Mouse (Mus musculus) ovary, adult 18-20 months (tissue): ENCODE measurements around the gene Stox2.
A peak's percentile ranks its signal among the peaks of the same experiment; 100 is the strongest.

ENCODE experiments used
- DNase-seq: peaks from one replicate; pipeline ENCODE4 v3.0.0; 2022; ENCODE audit warnings: low spot score, mixed read lengths

Gene Stox2

GRCm38 (mm10) chr8:47409061-47409460 is 37.1 kb downstream of the Stox2 start:
- DNase-seq, result no peak

- no peak for DNase-seq
These were observed 41.3 kb downstream of the Stox2 start for GRCm38 (mm10) chr8:47404852-47405251.

GRCm38 (mm10) chr8:47392927-47393326 is 53.2 kb downstream of the Stox2 start:
- DNase-seq, result no peak

GRCm38 (mm10) chr8:47392290-47392689 is 53.9 kb downstream of the Stox2 start:
- DNase-seq, result no peak

DNA sequence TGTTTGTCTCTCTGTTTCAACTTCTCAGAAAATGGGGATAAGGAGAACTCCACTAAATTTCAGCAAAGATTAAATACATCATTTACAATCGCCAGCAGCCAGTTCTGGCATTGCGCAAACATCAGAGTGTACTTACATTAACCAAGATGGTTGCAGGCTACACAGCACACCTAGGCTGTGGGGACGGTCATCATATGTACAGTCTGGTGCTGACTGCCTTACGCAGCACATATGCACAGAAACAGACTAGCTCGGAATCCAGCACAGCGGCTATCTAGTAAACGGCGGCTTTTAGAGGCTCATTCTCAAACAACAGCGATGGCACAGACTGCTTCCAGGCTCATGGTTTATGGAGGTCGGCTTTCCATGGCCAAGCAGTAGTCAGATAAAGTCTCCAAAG is 54.3 kb downstream of the Stox2 start:
- DNase-seq, result no peak

- DNase-seq, result no peak
These were observed 56.7 kb downstream of the Stox2 start for GRCm38 (mm10) chr8:47389430-47389829.

GRCm38 (mm10) chr8:47388171-47388570 is 58.0 kb downstream of the Stox2 start:
- DNase-seq, result no peak

DNA sequence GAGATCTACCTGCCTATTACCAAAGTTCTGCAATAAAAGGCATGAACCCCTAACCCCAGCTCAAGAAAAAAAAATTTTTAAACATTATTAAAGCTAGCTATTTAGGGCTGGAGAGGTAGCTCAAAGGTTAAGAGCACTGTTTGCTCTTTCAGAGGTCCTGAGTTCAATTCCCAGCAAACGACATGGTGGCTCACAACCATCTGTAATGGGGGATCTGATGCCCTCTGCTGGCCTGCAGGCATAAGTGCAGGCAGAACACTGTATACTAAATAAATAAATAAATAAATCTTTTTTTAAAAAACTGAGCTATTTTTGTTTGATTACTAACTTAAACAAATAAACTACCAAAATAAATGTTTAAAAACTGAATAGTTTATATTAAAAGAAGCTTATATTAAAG is 60.4 kb downstream of the Stox2 start:
- no peak for DNase-seq

DNA sequence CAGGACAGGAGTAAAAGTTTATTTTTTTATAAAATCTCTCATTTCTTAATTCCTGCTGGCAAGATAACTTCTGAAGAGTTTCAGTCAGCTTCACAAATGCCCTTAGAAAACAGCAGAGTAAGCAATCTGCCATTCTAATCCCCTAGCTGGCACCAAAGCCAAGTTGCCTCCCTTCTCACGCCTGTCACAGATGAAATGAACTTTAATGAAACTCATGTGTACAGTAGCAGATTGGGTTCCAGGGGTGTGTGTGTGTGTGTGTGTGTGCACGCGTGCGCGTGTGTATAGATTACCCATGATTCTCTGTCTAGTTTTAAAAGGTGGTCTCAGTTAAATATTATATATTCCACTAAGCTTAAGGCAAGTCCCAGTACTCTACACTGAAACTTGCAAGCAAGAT is 62.0 kb downstream of the Stox2 start:
- DNase-seq, result no peak

DNA sequence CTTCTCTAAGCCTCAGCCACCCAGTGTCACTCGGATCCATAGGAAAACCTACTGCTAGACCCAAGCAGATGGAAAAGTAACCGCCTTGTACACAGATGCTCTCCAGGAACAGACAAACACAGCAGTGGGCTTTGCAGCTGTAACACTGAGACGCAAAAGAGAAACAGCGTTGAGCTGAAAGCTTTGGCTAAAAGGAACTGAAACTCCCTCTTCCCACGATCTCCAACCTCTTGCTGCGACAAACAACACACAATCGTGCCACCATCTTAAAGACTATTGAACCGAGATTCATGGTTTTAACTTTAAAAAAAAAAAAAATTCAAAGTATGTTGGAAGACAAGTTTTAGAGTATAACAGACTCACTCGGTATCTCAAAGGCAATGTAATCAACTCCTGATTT is 62.5 kb downstream of the Stox2 start:
- no peak for DNase-seq

- DNase-seq, result no peak
These were observed 64.9 kb downstream of the Stox2 start for GRCm38 (mm10) chr8:47381216-47381615.

DNA sequence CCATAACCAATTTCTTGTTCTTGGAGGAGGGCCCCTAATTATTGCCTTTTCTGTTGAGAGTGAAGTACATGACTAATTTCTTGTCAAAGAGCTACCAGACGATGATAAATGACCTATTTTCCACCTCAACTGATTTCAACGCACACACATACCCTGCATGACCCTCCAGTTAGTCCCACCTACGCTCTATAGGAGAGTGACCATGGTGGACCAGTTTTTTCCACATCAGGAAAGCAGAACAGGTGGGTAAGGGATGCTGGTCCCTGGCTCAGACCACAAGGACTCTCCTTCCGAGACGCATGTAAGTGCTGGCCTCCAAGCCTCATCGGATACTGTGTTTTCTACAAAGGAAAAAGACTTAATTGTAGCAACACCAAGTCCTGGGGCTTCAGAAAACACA is 65.4 kb downstream of the Stox2 start:
- no peak for DNase-seq

- DNase-seq, result peak; percentile 10
These were observed 66.1 kb downstream of the Stox2 start for GRCm38 (mm10) chr8:47380075-47380474.

DNA sequence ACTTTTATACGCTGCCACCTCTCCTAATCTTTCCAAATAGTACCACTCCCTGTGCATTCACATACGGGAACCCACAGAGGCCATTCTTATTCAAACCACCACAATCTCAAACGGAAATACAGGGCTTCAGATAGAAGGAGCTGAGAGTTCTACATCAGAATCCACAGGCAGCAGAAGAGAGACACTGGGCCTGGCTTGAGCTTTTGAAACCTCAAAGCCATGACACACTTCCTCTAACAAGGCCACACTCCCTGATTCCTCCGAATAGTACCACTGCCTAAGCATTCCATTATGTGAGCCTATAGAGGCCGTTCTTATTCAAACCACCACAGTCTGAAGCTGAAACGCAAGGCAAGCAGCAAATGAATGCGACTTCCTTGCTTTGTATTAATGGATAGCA is 69.5 kb downstream of the Stox2 start:
- DNase-seq, result no peak

DNA sequence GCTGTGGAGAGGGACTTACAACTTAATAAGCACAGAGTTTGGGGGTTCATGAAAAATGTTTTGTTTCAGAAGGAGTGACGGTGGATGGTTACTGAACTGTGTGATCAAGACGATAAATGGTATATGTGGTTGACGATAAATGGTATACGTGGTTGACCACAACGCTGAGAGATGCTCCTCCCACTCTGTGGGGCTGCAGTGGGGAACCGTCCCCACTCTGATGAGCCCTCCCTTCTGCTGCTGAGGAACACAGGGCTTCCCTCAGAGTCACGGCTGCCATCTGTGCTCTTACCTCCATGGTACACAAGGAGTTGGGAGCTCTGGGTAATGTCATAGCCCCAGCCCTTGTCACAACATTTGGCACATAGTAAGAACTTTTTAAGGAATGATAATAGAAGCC is 72.4 kb downstream of the Stox2 start:
- DNase-seq, result no peak

DNA sequence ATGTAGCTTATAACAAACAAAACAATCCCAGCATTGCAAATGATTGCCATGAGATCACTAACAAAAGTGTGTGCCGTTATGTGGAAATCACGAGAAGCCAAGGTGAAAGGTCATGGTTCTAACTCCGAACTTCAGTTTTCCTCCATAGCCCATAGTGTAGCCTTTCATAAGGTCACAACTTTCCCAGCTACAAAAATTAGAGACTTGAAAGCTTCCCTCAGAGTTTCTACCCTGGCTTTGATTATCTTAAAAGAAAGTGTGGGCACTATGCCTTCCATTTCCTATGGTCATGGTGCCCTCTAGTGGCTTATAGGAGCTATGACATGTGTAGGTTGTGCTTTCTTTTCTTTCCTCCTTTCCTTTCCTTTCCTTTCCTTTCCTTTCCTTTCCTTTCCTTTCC is 74.6 kb downstream of the Stox2 start:
- DNase-seq, result no peak

DNA sequence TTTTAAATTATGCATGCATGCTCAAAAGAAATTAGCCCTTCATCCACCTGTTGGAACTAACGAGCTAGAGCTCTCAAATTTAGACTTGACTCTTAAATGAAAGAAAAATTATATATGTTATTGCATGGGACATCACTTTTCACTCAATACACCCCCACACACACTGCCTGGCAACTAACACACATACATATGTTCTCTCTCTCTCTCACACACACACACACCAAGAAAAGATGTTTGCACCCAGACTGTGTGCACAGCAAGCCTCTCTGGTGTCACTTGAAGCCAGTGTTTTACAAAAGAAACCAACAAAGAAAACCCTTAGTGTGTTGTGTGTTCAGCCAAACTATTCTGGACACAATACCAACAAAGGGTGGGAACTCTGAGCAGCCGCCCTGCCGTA is 75.1 kb downstream of the Stox2 start:
- DNase-seq, result no peak

DNA sequence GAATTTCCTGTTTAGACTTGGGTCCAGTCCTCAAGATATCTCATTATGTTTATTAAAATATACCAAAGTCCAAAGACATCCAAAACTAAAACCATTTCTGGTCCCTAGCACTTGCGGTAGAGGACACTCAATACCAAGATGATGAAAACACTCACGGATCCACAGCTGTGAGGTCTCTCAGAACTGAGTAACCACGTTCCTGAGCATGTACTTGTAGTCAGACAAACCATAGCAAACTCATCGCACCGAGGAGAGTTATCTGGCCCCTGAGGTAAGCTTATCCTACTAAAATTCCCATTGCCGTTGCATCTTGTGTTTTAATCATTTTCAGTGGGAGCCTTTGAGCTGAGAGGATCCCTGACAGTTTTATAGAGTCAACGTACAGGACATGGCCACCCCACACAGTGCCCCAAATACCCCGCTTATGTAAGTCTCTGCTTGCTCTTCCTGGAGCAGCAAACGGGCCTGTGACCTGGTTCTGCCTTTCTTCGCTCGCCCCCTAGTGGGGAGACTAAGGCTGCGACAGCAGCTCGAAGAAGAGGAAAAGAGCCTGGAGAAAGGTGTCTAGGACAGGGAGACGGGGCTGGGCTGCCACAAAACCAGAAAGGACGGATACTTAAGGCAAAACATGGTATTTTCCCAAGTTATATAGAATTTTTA is 75.6 kb downstream of the Stox2 start:
- DNase-seq, result peak; percentile 65

DNA sequence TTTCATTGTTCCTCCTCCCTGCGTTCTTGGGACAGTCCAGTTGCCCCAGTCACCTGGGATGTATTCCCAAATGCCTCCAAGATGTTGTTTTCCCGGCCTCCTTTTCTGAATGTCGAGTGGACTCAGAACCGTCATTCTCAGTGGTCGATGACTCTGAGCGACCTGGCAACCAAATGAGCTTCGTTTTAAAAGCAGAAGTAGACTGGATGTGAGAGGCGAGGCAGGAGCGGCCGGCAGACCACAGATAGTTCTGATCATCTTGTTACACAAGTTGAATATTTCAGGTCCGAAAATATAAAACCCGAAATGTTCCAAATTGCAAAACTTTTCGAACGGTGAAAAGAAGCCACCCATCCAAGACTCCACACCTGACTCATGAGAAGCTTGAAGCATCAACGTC is 76.2 kb downstream of the Stox2 start:
- no peak for DNase-seq

- DNase-seq, result no peak
These were observed 77.0 kb downstream of the Stox2 start for GRCm38 (mm10) chr8:47369044-47369769.

DNA sequence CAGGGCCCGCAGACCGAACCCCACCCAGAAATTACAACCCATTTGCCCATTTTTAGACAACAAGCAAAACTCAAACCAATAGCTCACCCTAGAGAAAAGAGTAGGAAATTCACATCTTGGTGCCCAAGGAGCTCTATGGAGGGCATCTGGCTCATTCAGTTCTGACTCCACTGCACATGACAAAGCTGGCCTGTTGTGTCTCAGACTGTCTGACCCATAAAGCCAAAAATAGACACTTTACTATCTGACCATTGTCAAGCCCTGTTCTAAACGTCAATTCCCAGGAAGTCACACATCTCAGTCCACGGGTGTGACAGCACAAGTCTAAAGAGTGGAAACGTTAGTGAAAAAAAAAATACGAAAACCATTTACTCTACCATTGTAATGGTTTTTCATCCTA is 79.1 kb downstream of the Stox2 start:
- DNase-seq, result no peak

- no peak for DNase-seq
These were observed 82.9 kb downstream of the Stox2 start for GRCm38 (mm10) chr8:47363271-47363670.

DNA sequence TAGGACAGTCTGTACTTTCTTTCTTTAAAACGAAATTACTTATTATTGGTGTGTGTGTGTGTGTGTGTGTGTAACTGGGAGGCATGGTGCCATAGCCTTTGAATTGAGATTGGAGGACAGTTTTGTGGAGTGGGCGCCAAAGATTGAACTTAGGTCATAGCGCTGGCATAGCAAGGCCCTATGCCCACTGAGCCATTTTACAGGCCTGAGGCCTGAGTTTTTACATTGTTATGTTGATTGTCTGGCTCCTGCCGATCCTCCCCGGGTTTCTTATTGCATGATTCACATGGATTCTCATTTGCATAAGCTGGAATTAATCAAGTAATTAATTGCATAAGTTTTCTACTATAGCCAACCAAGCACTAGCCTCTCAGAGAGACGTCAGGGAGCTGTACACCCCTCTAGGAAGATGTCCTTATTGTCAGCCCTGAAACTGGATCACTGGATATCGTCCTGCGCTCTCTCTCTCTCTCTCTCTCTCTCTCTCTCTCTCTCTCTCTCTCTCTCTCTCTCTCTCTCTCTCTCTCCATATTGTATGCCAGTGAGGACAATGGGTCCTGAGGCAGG is 90.7 kb downstream of the Stox2 start:
- DNase-seq, result no peak
